In genomic region chrX:8024795-8025194, GRCm38 (mm10) we compare ENCODE assay signal across 23 mouse cellular contexts. TPM values are rescaled to one million over a fixed set of nuclear protein-coding genes. Genes with fewer than 3 reads are reported as not detected.
DNase-seq lines count a peak whose midpoint lies in the region; ATAC-seq and TF ChIP-seq lines count a peak whose summit lies in the region.
"Had no signal": no experiment of that assay in that cellular context is flagged by ENCODE, and none has a peak within 500 bp of the region (broad histone marks: within the 10 kb centered on the region; RNA-seq: fewer than 3 reads in every experiment).

No protein-coding gene starts in this region.

- TF ChIP-seq EP300 in liver, postnatal 0 days (IDR thresholded peaks at IDR 0.05; ENCODE audit: low read depth) = no peak

- H3K36me3 ChIP-seq in liver, postnatal 0 days (replicated peaks; ENCODE audit: insufficient read depth, low read length) = no peaks in the 10 kb centered on the region
- no peaks in the 10 kb centered on the region for H3K36me3 ChIP-seq in liver, embryonic 11.5 days (ENCODE audit: control insufficient read depth, insufficient read depth, low read length)
- no peaks in the 10 kb centered on the region for H3K36me3 ChIP-seq in hindbrain, postnatal 0 days (ENCODE audit: insufficient read depth, low read length)
- H3K36me3 ChIP-seq: embryonic facial prominence, embryonic 13.5 days; forebrain, embryonic 12.5 days; heart, embryonic 13.5 days; hindbrain, embryonic 15.5 days had no signal

- no peaks in the 10 kb centered on the region for H3K27me3 ChIP-seq in liver, postnatal 0 days (ENCODE audit: insufficient read depth, low read length)
- H3K27me3 ChIP-seq in liver, embryonic 11.5 days (replicated peaks; ENCODE audit: control insufficient read depth, insufficient read depth, low read length) = no peaks in the 10 kb centered on the region
- no peaks in the 10 kb centered on the region for H3K27me3 ChIP-seq in hindbrain, postnatal 0 days (ENCODE audit: insufficient read depth, low read length)
- H3K27me3 ChIP-seq: embryonic facial prominence, embryonic 13.5 days; forebrain, embryonic 12.5 days; heart, embryonic 13.5 days; hindbrain, embryonic 15.5 days had no signal

- no peak for ATAC-seq in CD4-positive, CD25-positive, alpha-beta regulatory T cell, adult 4 months
- no peak for ATAC-seq in liver, postnatal 0 days
- no peak for ATAC-seq in liver, embryonic 11.5 days (replicated peaks; ENCODE audit: low FRiP score)
- no peak for ATAC-seq in hindbrain, postnatal 0 days
- ATAC-seq: forebrain, postnatal 0 days had no signal

- H3K27ac ChIP-seq in liver, postnatal 0 days (ENCODE audit: low read depth) = no peak overlapping the region
- H3K27ac ChIP-seq in liver, embryonic 11.5 days (ENCODE audit: low read depth, low read length) = no peak overlapping the region
- no peak overlapping the region for H3K27ac ChIP-seq in hindbrain, postnatal 0 days
- H3K27ac ChIP-seq: embryonic facial prominence, embryonic 13.5 days; forebrain, embryonic 12.5 days; heart, embryonic 13.5 days; hindbrain, embryonic 15.5 days had no signal

- H3K9ac ChIP-seq in liver, postnatal 0 days (replicated peaks) = no peak overlapping the region
- no peak overlapping the region for H3K9ac ChIP-seq in liver, embryonic 11.5 days (ENCODE audit: low read depth, low read length)
- no peak overlapping the region for H3K9ac ChIP-seq in hindbrain, postnatal 0 days (replicated peaks; ENCODE audit: low read length)
- H3K9ac ChIP-seq: embryonic facial prominence, embryonic 13.5 days; forebrain, embryonic 12.5 days; forebrain, postnatal 0 days; heart, embryonic 13.5 days; hindbrain, embryonic 15.5 days had no signal

- H3K4me3 ChIP-seq in liver, postnatal 0 days (ENCODE audit: low read depth, low read length) = no peak overlapping the region
- H3K4me3 ChIP-seq in liver, embryonic 11.5 days (ENCODE audit: low read depth, low read length) = no peak overlapping the region
- H3K4me3 ChIP-seq in hindbrain, postnatal 0 days (ENCODE audit: low read length) = no peak overlapping the region
- H3K4me3 ChIP-seq: embryonic facial prominence, embryonic 13.5 days; forebrain, embryonic 12.5 days; heart, embryonic 13.5 days; hindbrain, embryonic 15.5 days had no signal

- intact Hi-C loops in left cerebral cortex, postnatal 14 days (cut with DNase I) = no loop called here

- 56% methylated on average over 2 of the region's 2 CpGs for WGBS in liver, postnatal 0 days (ENCODE audit: insufficient replicate concordance)
- 60% methylated on average over 2 of the region's 2 CpGs for WGBS in liver, embryonic 11.5 days
- 64% methylated on average over 2 of the region's 2 CpGs for WGBS in hindbrain, postnatal 0 days

- no peak overlapping the region for H3K4me2 ChIP-seq in liver, postnatal 0 days (ENCODE audit: low read depth, low read length)
- no peak overlapping the region for H3K4me2 ChIP-seq in liver, embryonic 11.5 days
- no peak overlapping the region for H3K4me2 ChIP-seq in hindbrain, postnatal 0 days (ENCODE audit: low read depth, low read length)
- H3K4me2 ChIP-seq: embryonic facial prominence, embryonic 13.5 days; forebrain, embryonic 12.5 days; heart, embryonic 13.5 days; hindbrain, embryonic 15.5 days had no signal

- no peaks in the 10 kb centered on the region for H3K4me1 ChIP-seq in liver, postnatal 0 days (ENCODE audit: insufficient read depth)
- no peaks in the 10 kb centered on the region for H3K4me1 ChIP-seq in liver, embryonic 11.5 days (replicated peaks; ENCODE audit: control insufficient read depth, insufficient read depth, low read length)
- H3K4me1 ChIP-seq in hindbrain, postnatal 0 days (ENCODE audit: insufficient read depth, low read length) = no peaks in the 10 kb centered on the region
- H3K4me1 ChIP-seq: embryonic facial prominence, embryonic 13.5 days; forebrain, embryonic 12.5 days; heart, embryonic 13.5 days; hindbrain, embryonic 15.5 days had no signal

- H3K9me3 ChIP-seq in liver, postnatal 0 days (ENCODE audit: low read length) = no peaks in the 10 kb centered on the region
- no peaks in the 10 kb centered on the region for H3K9me3 ChIP-seq in liver, embryonic 11.5 days (ENCODE audit: control insufficient read depth, low read length)
- H3K9me3 ChIP-seq in hindbrain, postnatal 0 days (ENCODE audit: low read length) = no peaks in the 10 kb centered on the region
- H3K9me3 ChIP-seq: embryonic facial prominence, embryonic 13.5 days; forebrain, embryonic 12.5 days; heart, embryonic 13.5 days; hindbrain, embryonic 15.5 days had no signal

- DNase-seq in CD4-positive, CD25-positive, alpha-beta regulatory T cell, adult 2 months (ENCODE audit: low read depth, low spot score) = peak; percentile 36
- no peak for DNase-seq in liver, postnatal 0 days
- DNase-seq in liver, embryonic 11.5 days (ENCODE audit: low spot score) = no peak
- DNase-seq in ZHBTc4 (ENCODE audit: low read depth, low spot score) = peak; percentile 51
- DNase-seq in left cerebral cortex, postnatal 14 days (ENCODE audit: low spot score in 2 of 2) = no peak
- DNase-seq in adrenal gland, postnatal 14 days = no peak
- DNase-seq in hindbrain, postnatal 0 days (ENCODE audit: low spot score) = no peak
- DNase-seq: adrenal gland, postnatal 10 days; cerebellum, adult 11-12 months; cerebellum, adult 9-10 months; cerebellum, postnatal 25 days; forebrain, postnatal 0 days; gastrocnemius, postnatal 14 days; heart, postnatal 36 days had no signal

- TF ChIP-seq CTCF in liver, postnatal 0 days (IDR thresholded peaks at IDR 0.05; ENCODE audit: low read depth) = peak; percentile 31; the same call in 1 of the 2 replicates
- TF ChIP-seq CTCF in hindbrain, postnatal 0 days (IDR thresholded peaks at IDR 0.05; ENCODE audit: low read depth) = no peak

RNA-seq across cellular contexts. Expression of gene Glod5, which starts 6.5 kb away (rescaled TPM):
- polyA plus RNA-seq in CD4-positive, CD25-positive, alpha-beta regulatory T cell, adult 4 months (2017; shearing (Covaris generic)) = not detected
- polyA plus RNA-seq in liver, postnatal 0 days (2015; fragmentation: Nextera tagmentation; extraction: Ambion mirVana) = 2.6 and 4.3 TPM in 2 replicates
- 0.29 and 0.53 TPM in 2 replicates for polyA plus RNA-seq in liver, embryonic 11.5 days (2014; fragmentation: Nextera tagmentation; extraction: Ambion mirVana)
- under 1 TPM in 1 of 2 experiments, not detected in 1; 0.75 TPM for total RNA-seq in left cerebral cortex, postnatal 14 days (2021)
- total RNA-seq in adrenal gland, postnatal 14 days (2021) = not detected in 2 replicates
- 1.9 TPM in 1 of 2 replicates, not detected in the other for total RNA-seq in hindbrain, postnatal 0 days (2014; rRNA removed)
- polyA plus RNA-seq in hindbrain, postnatal 0 days (2015; fragmentation: Nextera tagmentation; extraction: Ambion mirVana) = 0.38 and 1.2 TPM in 2 replicates
- total RNA-seq: gastrocnemius, adult 18-20 months; gastrocnemius, postnatal 14 days; heart, postnatal 36 days had no signal
- polyA plus RNA-seq: embryonic facial prominence, embryonic 13.5 days; hindbrain, embryonic 11.5 days; intestine, embryonic 14.5 days had no signal

RNA-seq across cellular contexts. Expression of gene Gata1, which starts 46.9 kb away (rescaled TPM):
- polyA plus RNA-seq in CD4-positive, CD25-positive, alpha-beta regulatory T cell, adult 4 months (2017; shearing (Covaris generic)) = 10 to 100 TPM; 43.6 to 47.9 TPM
- 39.8 and 43.2 TPM in 2 replicates for polyA plus RNA-seq in liver, postnatal 0 days (2015; fragmentation: Nextera tagmentation; extraction: Ambion mirVana)
- polyA plus RNA-seq in liver, embryonic 11.5 days (2014; fragmentation: Nextera tagmentation; extraction: Ambion mirVana) = 157 and 162 TPM in 2 replicates
- total RNA-seq in left cerebral cortex, postnatal 14 days (2021) = not detected
- total RNA-seq in adrenal gland, postnatal 14 days (2021) = 0.38 and 2.5 TPM in 2 replicates
- not detected in 2 replicates for total RNA-seq in hindbrain, postnatal 0 days (2014; rRNA removed)
- not detected in 2 replicates for polyA plus RNA-seq in hindbrain, postnatal 0 days (2015; fragmentation: Nextera tagmentation; extraction: Ambion mirVana)
- total RNA-seq: forebrain, postnatal 0 days; gastrocnemius, adult 18-20 months had no signal
- polyA plus RNA-seq: cortical plate, adult 2 months; forebrain, postnatal 0 days had no signal

RNA-seq across cellular contexts. Expression of gene Suv39h1, which starts 49.8 kb away (rescaled TPM):
- polyA plus RNA-seq in CD4-positive, CD25-positive, alpha-beta regulatory T cell, adult 4 months (2017; shearing (Covaris generic)) = 10 to 100 TPM; 16.0 to 31.0 TPM
- polyA plus RNA-seq in liver, postnatal 0 days (2015; fragmentation: Nextera tagmentation; extraction: Ambion mirVana) = 13.9 and 15.8 TPM in 2 replicates
- 81.5 and 83.6 TPM in 2 replicates for polyA plus RNA-seq in liver, embryonic 11.5 days (2014; fragmentation: Nextera tagmentation; extraction: Ambion mirVana)
- 10 to 100 TPM; 27.2 to 30.8 TPM for total RNA-seq in left cerebral cortex, postnatal 14 days (2021)
- 16.7 and 17.5 TPM in 2 replicates for total RNA-seq in adrenal gland, postnatal 14 days (2021)
- total RNA-seq in hindbrain, postnatal 0 days (2014; rRNA removed) = 32.3 and 43.9 TPM in 2 replicates
- 34.1 and 35.2 TPM in 2 replicates for polyA plus RNA-seq in hindbrain, postnatal 0 days (2015; fragmentation: Nextera tagmentation; extraction: Ambion mirVana)

Comparison
In these comparisons a context has a peak if more than half of its experiments do, and no peak if none do; other contexts are left out.
1. DNase-seq: peak in CD4-positive, CD25-positive, alpha-beta regulatory T cell, adult 2 months (single experiment) and ZHBTc4 (single experiment); none in liver, postnatal 0 days (single experiment), liver, embryonic 11.5 days (single experiment), left cerebral cortex, postnatal 14 days (0 of 2), adrenal gland, postnatal 14 days (single experiment) and hindbrain, postnatal 0 days (single experiment).
2. RNA of gene Gata1, which starts 46.9 kb away (polyA plus RNA-seq): 157 to 162 TPM in liver, embryonic 11.5 days, 43.6 to 47.9 TPM in CD4-positive, CD25-positive, alpha-beta regulatory T cell, adult 4 months and 39.8 to 43.2 TPM in liver, postnatal 0 days; not detected in hindbrain, postnatal 0 days; every median in the first group is over 10 times any median in the second.